Mouse (Mus musculus) lung, postnatal 4 days (tissue): ENCODE measurements around the gene Rnf183.

Experiments
- DNase-seq, 2 experiments: peaks; one replicate each; pipeline ENCODE4 v3.0.0; 2021

Gene Rnf183

DNA sequence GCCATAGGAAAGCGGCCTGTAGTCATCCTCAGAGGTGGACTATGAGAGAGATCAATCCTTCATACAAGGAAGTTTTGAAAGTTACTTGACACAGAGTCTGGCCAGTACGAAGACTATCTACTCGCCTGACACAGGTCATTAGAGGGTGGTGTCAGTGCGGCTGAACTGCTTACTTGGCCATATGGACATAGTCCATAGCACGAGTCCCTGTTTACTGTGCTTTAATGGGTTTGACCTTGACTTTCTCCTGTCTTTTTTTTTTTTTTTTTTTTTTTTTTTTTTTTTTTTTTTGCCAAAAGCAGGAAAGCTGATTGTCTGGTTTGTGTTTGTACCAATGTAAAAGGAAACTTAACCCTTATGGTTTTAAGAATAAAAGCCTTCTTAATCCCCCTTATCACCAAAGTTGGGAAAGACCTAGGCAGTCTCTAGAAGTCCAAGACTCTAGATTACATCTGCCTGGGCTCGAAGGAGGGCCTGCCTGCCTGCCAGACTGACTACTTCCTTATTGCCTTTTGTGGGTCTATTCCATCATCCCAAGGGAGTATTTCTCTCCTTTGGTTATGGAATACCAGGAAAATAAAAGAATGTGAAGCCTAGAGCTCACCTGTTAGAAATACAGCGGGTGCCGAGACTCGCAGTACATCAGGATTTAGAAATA is 55.2 kb downstream of the Rnf183 start:
- DNase-seq, result no peak
